Mouse (Mus musculus): ENCODE data around the gene Tff2. TPM values are rescaled to one million over a fixed set of nuclear protein-coding genes. Genes with fewer than 3 reads are reported as not detected.

The Tff2 gene
- polyA plus RNA-seq (2021): not detected

GRCm38 (mm10) chr17:31144040-31145037, at the start of gene Tff2:
Gene Tff2 (minus strand): TSS chr17:31144282.
- ChIA-PET POLR2A (no interaction called here), CTCF (no interaction called here)
- ATAC-seq (no peak), DNase-seq (ENCODE audit: low read depth, low spot score) (no peak)
- TF ChIP-seq CTCF (IDR thresholded peaks at IDR 0.05): no peak
- no peaks in the 10 kb centered on the region for H3K27me3 ChIP-seq
- in situ Hi-C loops (cut with MboI; ENCODE audit: low pct_unique_long_range_greater_than_20kb): no loop called here

DNA sequence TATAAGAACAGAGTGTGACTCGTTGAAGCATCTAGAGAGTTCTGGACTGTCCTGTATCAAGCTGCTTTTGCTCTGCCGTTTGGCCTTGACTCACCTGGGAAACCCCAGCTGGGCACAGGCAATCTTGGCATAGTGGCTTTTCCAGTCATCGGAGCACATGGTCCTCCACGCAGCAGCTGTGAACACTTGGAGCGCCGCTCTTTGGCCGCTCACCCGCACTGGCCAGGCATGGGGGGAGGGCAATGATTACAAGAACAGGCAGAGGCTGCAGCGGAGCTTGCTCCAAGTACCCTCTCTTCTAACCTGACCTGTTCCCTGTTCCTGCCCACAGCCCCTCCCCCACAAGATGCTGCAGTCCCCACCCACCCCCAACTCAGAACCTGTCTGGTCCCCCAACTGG, 49.3 kb upstream of the Tff2 start:
- TF ChIP-seq CTCF (IDR thresholded peaks at IDR 0.05): no peak
- ChIA-PET POLR2A (no interaction called here), CTCF (no interaction called here)
- no peak for ATAC-seq
- peaks cover 16% of the 10 kb centered on the region for H3K27me3 ChIP-seq
- in situ Hi-C loops (cut with MboI; ENCODE audit: low pct_unique_long_range_greater_than_20kb): no loop called here
- no peak for DNase-seq (ENCODE audit: low read depth, low spot score)

DNA sequence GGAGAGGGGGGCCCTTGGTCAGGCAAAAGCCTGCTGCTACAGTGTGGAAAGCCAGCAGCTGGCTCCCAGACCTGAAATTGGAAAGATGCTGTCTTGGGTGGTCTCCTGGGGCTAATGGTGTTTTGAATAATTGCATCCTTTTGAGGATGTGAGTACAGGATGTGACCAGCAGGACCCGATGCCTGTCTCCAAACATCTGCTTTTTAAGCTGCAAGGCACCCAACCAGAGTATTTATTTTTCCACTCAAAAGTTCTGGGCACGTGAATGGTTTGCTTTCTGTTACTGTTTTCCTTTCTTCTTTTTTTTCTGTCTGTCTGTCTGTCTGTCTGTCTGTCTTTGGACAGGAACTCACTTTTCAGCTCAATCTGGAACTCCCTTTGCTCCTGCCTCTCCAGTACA, 48.6 kb upstream of the Tff2 start:
- ChIA-PET POLR2A (no interaction called here), CTCF (no interaction called here)
- no peak for TF ChIP-seq CTCF (IDR thresholded peaks at IDR 0.05)
- H3K27me3 ChIP-seq: peaks cover 16% of the 10 kb centered on the region
- ATAC-seq: no peak
- in situ Hi-C loops (cut with MboI; ENCODE audit: low pct_unique_long_range_greater_than_20kb): no loop called here
- DNase-seq (ENCODE audit: low read depth, low spot score): no peak

GRCm38 (mm10) chr17:31191825-31192224, 47.7 kb upstream of the Tff2 start:
- peaks cover 17% of the 10 kb centered on the region for H3K27me3 ChIP-seq
- in situ Hi-C loops (cut with MboI; ENCODE audit: low pct_unique_long_range_greater_than_20kb): no loop called here
- no peak for TF ChIP-seq CTCF (IDR thresholded peaks at IDR 0.05)
- no peak for ATAC-seq
- ChIA-PET CTCF (interaction anchor here (0.6 to 1.5 kb wide), 2 partner anchors 74 to 1557 kb away, joined by 3 read pairs; no protein-coding TSS in a partner anchor), POLR2A (no interaction called here)
- no peak for DNase-seq (ENCODE audit: low read depth, low spot score)

DNA sequence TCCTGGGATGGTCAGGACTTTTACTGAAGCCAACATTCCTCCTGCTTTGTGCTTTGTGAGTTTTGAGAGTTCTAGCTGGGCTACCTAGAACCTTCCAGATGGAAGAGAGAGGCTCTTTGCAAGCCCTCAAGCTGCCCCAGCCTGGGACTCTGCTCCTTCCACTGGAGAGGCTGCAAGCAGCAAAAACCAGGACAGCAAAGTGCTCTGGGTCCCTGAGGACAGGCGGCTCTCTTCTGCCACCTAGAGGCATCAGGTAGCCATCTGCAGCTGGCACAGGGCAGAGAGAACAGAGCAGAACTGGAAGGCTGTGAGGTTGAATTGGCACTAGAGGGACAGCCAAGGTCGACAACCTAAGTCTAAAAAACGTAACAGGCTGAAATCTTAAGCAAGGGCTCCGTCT, 43.3 kb upstream of the Tff2 start:
- ChIA-PET CTCF (no interaction called here), POLR2A (no interaction called here)
- in situ Hi-C loops (cut with MboI; ENCODE audit: low pct_unique_long_range_greater_than_20kb): no loop called here
- ATAC-seq (no peak), DNase-seq (ENCODE audit: low read depth, low spot score) (no peak)
- H3K27me3 ChIP-seq: peaks cover 8% of the 10 kb centered on the region
- peak; percentile 81 for TF ChIP-seq CTCF (IDR thresholded peaks at IDR 0.05)

DNA sequence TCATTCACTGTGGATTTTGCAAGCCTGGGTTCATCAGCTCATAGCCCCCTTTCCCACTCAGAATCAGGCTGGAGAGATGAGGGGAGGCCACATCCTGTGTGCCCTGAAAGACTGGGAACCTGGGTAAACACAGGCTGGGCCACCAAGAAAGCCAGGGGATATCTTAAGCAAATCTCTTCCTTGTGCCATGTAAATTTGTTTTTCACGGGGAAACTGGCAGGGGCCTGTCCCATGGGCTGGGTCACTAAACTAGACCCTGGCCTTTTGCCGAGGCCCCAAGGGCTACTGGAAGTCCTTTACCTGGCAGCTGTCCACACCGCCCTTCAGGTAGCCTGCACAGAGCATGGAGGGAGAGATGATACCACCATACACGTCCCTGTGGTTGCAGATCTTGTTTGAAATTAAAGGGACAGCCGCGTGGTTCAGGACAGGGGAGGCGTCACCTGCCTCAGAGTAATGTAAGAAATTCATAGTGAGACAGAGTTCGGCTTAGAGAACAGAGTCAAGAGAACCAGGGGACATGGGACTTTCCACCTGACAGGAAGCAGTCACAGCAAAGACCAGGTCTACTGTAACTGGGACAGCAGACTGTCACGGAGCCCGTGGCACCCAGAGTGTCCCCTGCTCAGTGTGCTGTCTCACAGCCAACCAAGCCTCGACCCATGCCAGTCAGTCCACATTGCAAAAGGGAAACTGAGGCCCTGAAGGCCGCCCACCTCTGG, 40.3 kb upstream of the Tff2 start:
- in situ Hi-C loops (cut with MboI; ENCODE audit: low pct_unique_long_range_greater_than_20kb): no loop called here
- no peak for TF ChIP-seq CTCF (IDR thresholded peaks at IDR 0.05)
- CTCF ChIA-PET: no interaction called here
- ATAC-seq (no peak), DNase-seq (ENCODE audit: low read depth, low spot score) (no peak)
- peaks cover 13% of the 10 kb centered on the region for H3K27me3 ChIP-seq
- POLR2A ChIA-PET: no interaction called here

GRCm38 (mm10) chr17:31183180-31183974, 39.3 kb upstream of the Tff2 start:
- DNase-seq (ENCODE audit: low read depth, low spot score): no peak
- in situ Hi-C loops (cut with MboI; ENCODE audit: low pct_unique_long_range_greater_than_20kb): no loop called here
- no peak for ATAC-seq
- peaks cover 9% of the 10 kb centered on the region for H3K27me3 ChIP-seq
- POLR2A ChIA-PET: no interaction called here
- TF ChIP-seq CTCF (IDR thresholded peaks at IDR 0.05): no peak
- CTCF ChIA-PET: no interaction called here

GRCm38 (mm10) chr17:31181490-31181889, 37.4 kb upstream of the Tff2 start:
- in situ Hi-C loops (cut with MboI; ENCODE audit: low pct_unique_long_range_greater_than_20kb): no loop called here
- no peak for TF ChIP-seq CTCF (IDR thresholded peaks at IDR 0.05)
- peaks cover 5% of the 10 kb centered on the region for H3K27me3 ChIP-seq
- POLR2A ChIA-PET: no interaction called here
- DNase-seq (ENCODE audit: low read depth, low spot score) (no peak), ATAC-seq (no peak)
- CTCF ChIA-PET: no interaction called here

DNA sequence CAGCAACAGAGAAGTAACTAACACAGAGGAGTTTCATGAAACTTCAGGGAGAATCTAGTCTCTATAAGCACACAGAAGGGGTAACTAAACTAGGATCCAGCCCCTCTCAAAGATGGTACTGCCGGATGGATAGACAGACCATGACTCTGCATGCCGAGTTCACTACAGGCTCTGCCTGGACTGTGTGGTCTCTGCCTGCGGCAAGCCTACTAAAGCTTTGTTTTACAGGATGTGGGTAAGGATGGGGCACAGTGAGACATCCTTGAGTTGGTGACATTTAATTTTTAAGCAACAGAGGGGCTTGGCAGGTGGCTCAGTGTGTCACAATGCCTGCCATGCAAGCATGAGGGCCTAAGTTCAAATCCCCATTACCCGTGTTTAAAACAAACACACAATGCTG, 32.2 kb upstream of the Tff2 start:
- POLR2A ChIA-PET: no interaction called here
- CTCF ChIA-PET: no interaction called here
- TF ChIP-seq CTCF (IDR thresholded peaks at IDR 0.05): no peak
- H3K27me3 ChIP-seq: peaks cover 5% of the 10 kb centered on the region
- DNase-seq (ENCODE audit: low read depth, low spot score) (no peak), ATAC-seq (no peak)
- in situ Hi-C loops (cut with MboI; ENCODE audit: low pct_unique_long_range_greater_than_20kb): no loop called here

DNA sequence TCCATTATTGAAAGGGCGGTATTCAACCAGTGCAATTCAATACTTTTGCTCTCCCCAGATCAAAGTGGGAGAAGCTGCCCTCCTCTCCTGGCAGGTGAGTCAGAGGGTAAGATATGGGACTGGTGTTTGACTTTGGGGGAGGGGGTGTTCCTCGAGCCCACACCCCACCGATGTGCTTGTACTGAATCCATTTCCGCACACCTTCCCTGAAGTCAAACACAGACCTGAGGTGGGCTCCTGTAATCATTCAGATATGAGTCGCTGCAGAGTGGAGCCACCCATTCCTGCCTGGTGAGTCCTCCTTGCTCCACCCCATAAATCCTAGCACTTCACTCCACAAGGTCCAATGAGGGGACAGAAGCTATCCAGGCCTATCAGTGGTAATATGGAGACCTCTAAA, 25.7 kb upstream of the Tff2 start:
- ATAC-seq: no peak
- ChIA-PET CTCF (no interaction called here), POLR2A (no interaction called here)
- no peaks in the 10 kb centered on the region for H3K27me3 ChIP-seq
- in situ Hi-C loops (cut with MboI; ENCODE audit: low pct_unique_long_range_greater_than_20kb): no loop called here
- TF ChIP-seq CTCF (IDR thresholded peaks at IDR 0.05): no peak
- DNase-seq (ENCODE audit: low read depth, low spot score): no peak
